Mouse (Mus musculus) CH12.LX (cell line): ENCODE measurements at regions not wholly inside any gene's neighbourhood (a gene's known extent, or its start where the extent isn't known, plus 50 kb on each side); places are given as distances from the start of the nearest gene placed in this dataset.

Experiments
- DNase-seq: peaks from one replicate; pipeline ENCODE4 v3.0.0-alpha.2; 2013; ENCODE audit errors: extremely low read depth
- H3K27ac ChIP-seq: 2 replicates; pipeline ENCODE4 v1.5.1; 2012; ENCODE audit warnings: low read depth, mild to moderate bottlenecking, control low read depth, moderate library complexity; ENCODE audit not compliant: insufficient read depth
- H3K27me3 ChIP-seq: replicated peaks from 2 replicates; pipeline ENCODE3; 2012; ENCODE audit warnings: inconsistent platforms
- H3K36me3 ChIP-seq, 2 experiments: replicated peaks in 1 of 2; 2 replicates each; pipeline versions ENCODE3 to v1.6.1; 2012; ENCODE audit warnings: inconsistent platforms in 1 of 2, low read length in 1 of 2, mild to moderate bottlenecking in 1 of 2, mixed read lengths in 1 of 2, moderate library complexity in 1 of 2; ENCODE audit not compliant: control insufficient read depth in 1 of 2, insufficient read depth in 1 of 2
- H3K4me1 ChIP-seq, 2 experiments: 2 replicates each; pipeline ENCODE4 v1.6.1; 2012; ENCODE audit warnings: inconsistent platforms in 1 of 2, moderate library complexity in 1 of 2; ENCODE audit not compliant: insufficient read depth in 2 of 2, control insufficient read depth in 1 of 2
- H3K4me2 ChIP-seq: 2 replicates; pipeline ENCODE4 v1.6.1; 2012; ENCODE audit warnings: low read depth, mild to moderate bottlenecking, control low read depth; ENCODE audit not compliant: poor library complexity, insufficient read depth, severe bottlenecking
- H3K4me3 ChIP-seq, 3 experiments: fragments of 150-350 bp in 1 of 3; sonication (generic) in 1 of 3; replicated peaks in 1 of 3; 2 replicates each; pipeline versions ENCODE3 to v1.5.1; 2011 to 2012; ENCODE audit warnings: low read depth in 2 of 3, low read length in 2 of 3, mild to moderate bottlenecking in 2 of 3, moderate library complexity in 2 of 3, control low read depth in 1 of 3, improper control_type of control experiment in 1 of 3, inconsistent platforms in 1 of 3, mixed read lengths in 1 of 3; ENCODE audit not compliant: poor library complexity in 1 of 3
- H3K79me2 ChIP-seq: replicated peaks from 2 replicates; pipeline ENCODE4 v1.6.1; 2012; ENCODE audit warnings: mild to moderate bottlenecking, moderate library complexity; ENCODE audit not compliant: control insufficient read depth, poor library complexity, insufficient read depth, severe bottlenecking; ENCODE audit errors: extremely low read depth
- H3K9ac ChIP-seq: 2 replicates; pipeline ENCODE4 v1.6.1; 2012; ENCODE audit warnings: low read depth, mild to moderate bottlenecking, control low read depth, moderate library complexity; ENCODE audit not compliant: insufficient read depth
- H3K9me3 ChIP-seq: replicated peaks from 2 replicates; pipeline ENCODE3; 2012; ENCODE audit warnings: low read length, inconsistent platforms, mixed read lengths
- BHLHE40 ChIP-seq: IDR thresholded peaks from 2 replicates; pipeline ENCODE4 v1.6.1; 2011; ENCODE audit warnings: mild to moderate bottlenecking, low read depth, low read length, improper control_type of control experiment
- E2F4 ChIP-seq: IDR thresholded peaks from 2 replicates; pipeline ENCODE4 v1.6.1; 2011; ENCODE audit warnings: low read depth, low read length, improper control_type of control experiment; ENCODE audit not compliant: insufficient replicate concordance
- EP300 ChIP-seq: IDR thresholded peaks from 2 replicates; pipeline ENCODE4 v1.6.1; 2011; ENCODE audit warnings: low read length, improper control_type of control experiment
- ETS1 ChIP-seq: conservative IDR thresholded peaks from 2 replicates; pipeline ENCODE4 v1.6.1; 2012; ENCODE audit warnings: low read depth, mild to moderate bottlenecking, inconsistent platforms, low read length, improper control_type of control experiment, moderate library complexity
- GABPA ChIP-seq: IDR thresholded peaks from 2 replicates; pipeline ENCODE4 v1.6.1; 2012; ENCODE audit warnings: low read depth, low read length, improper control_type of control experiment, inconsistent platforms; ENCODE audit not compliant: insufficient replicate concordance
- HCFC1 ChIP-seq: IDR thresholded peaks from 2 replicates; pipeline ENCODE4 v1.6.1; 2012; ENCODE audit warnings: low read depth, mild to moderate bottlenecking, inconsistent platforms, low read length, improper control_type of control experiment
- KAT2A ChIP-seq: IDR thresholded peaks from 2 replicates; pipeline ENCODE4 v1.6.1; 2012; ENCODE audit warnings: low read length, improper control_type of control experiment, inconsistent platforms; ENCODE audit not compliant: insufficient replicate concordance
- MAFK ChIP-seq: IDR thresholded peaks from 2 replicates; pipeline ENCODE4 v1.6.1; 2011; ENCODE audit warnings: low read length, improper control_type of control experiment; ENCODE audit not compliant: insufficient replicate concordance
- MAX ChIP-seq: IDR thresholded peaks from 2 replicates; pipeline ENCODE4 v1.6.1; 2011; ENCODE audit warnings: low read length, improper control_type of control experiment
- MAZ ChIP-seq: IDR thresholded peaks from 2 replicates; pipeline ENCODE4 v1.6.1; 2012; ENCODE audit warnings: low read depth, mild to moderate bottlenecking, inconsistent platforms, low read length, improper control_type of control experiment, moderate library complexity
- MEF2A ChIP-seq: IDR thresholded peaks from 2 replicates; pipeline ENCODE4 v1.6.1; 2014; ENCODE audit warnings: low read depth, mild to moderate bottlenecking, inconsistent platforms, low read length, improper control_type of control experiment, borderline replicate concordance
- MXI1 ChIP-seq: IDR thresholded peaks from 2 replicates; pipeline ENCODE4 v1.6.1; 2011; ENCODE audit warnings: mild to moderate bottlenecking, low read depth, low read length, improper control_type of control experiment
- MYC ChIP-seq: IDR thresholded peaks from 2 replicates; pipeline ENCODE4 v1.6.1; 2011; ENCODE audit warnings: low read depth, mild to moderate bottlenecking, improper control_type of control experiment, low read length
- POLR2AphosphoS2 ChIP-seq: IDR thresholded peaks from 2 replicates; pipeline ENCODE4 v1.6.1; 2011; ENCODE audit warnings: low read depth, low read length, improper control_type of control experiment
- RAD21 ChIP-seq: IDR thresholded peaks from 2 replicates; pipeline ENCODE4 v1.6.1; 2011; ENCODE audit warnings: low read depth, mild to moderate bottlenecking, low read length, improper control_type of control experiment, moderate library complexity
- SIN3A ChIP-seq: IDR thresholded peaks from 2 replicates; pipeline ENCODE4 v1.6.1; 2012; ENCODE audit warnings: low read length, improper control_type of control experiment, inconsistent platforms
- SMC3 ChIP-seq: IDR thresholded peaks from 2 replicates; pipeline ENCODE4 v1.6.1; 2011; ENCODE audit warnings: low read depth, low read length, improper control_type of control experiment
- TBP ChIP-seq: conservative IDR thresholded peaks from 2 replicates; pipeline ENCODE4 v1.6.1; 2011; ENCODE audit warnings: low read depth, low read length, improper control_type of control experiment
- USF1 ChIP-seq: IDR thresholded peaks from 2 replicates; pipeline ENCODE4 v1.6.1; 2014; ENCODE audit warnings: low read depth, mild to moderate bottlenecking, inconsistent platforms, low read length, improper control_type of control experiment
- ZKSCAN1 ChIP-seq: IDR thresholded peaks from 2 replicates; pipeline ENCODE4 v1.6.1; 2012; ENCODE audit warnings: low read depth, inconsistent platforms, low read length, improper control_type of control experiment, borderline replicate concordance
- ZMIZ1 ChIP-seq: IDR thresholded peaks from 2 replicates; pipeline ENCODE4 v1.6.1; 2012; ENCODE audit warnings: low read depth, mild to moderate bottlenecking, inconsistent platforms, low read length, improper control_type of control experiment
- ZNF384 ChIP-seq: IDR thresholded peaks from 2 replicates; pipeline ENCODE4 v1.6.1; 2012; ENCODE audit warnings: low read depth, low read length, improper control_type of control experiment, inconsistent platforms
- dilution Hi-C: fragments of 300-500 bp; cut with MboI; formaldehyde crosslinking; loops from 2 replicates; pipeline ENCODE4 v1.14.3; 2020; ENCODE audit warnings: low sequenced_read_pairs; ENCODE audit not compliant: extremely low pct_unique_long_range_greater_than_20kb, extremely low pct_ligation_motif_present
- in situ Hi-C: fragments of 300-500 bp; cut with MboI; formaldehyde crosslinking; loops from 3 replicates; pipeline ENCODE4 v1.14.3; 2019; ENCODE audit warnings: low sequenced_read_pairs, low pct_ligation_motif_present, low pct_unique_long_range_greater_than_20kb, mixed read lengths

GRCm38 (mm10) chr7:133517576-133517975, 84.4 kb downstream of the Tex36 start:
- Histone ChIP-seq H3K9me3 (peaks cover 1% of the 10 kb centered on the region), H3K27me3 (peaks cover 52% of the 10 kb centered on the region), H3K27ac (no peak overlapping the region), H3K4me2 (no peak overlapping the region), H3K9ac (no peak overlapping the region), H3K4me1 (no peaks in the 10 kb centered on the region), H3K36me3 (no peaks in the 10 kb centered on the region), H3K4me3 (no peak overlapping the region), H3K79me2 (no peaks in the 10 kb centered on the region)
- DNase-seq = no peak
- dilution Hi-C loops (no loop called here), in situ Hi-C loops (no loop called here)
- TF ChIP-seq KAT2A (no peak), ETS1 (no peak)

- in situ Hi-C loops (no loop called here), dilution Hi-C loops (no loop called here)
These were observed 91.0 kb downstream of the Tex36 start for GRCm38 (mm10) chr7:133510926-133511325.

GRCm38 (mm10) chr7:133509486-133509885, 92.5 kb downstream of the Tex36 start:
- in situ Hi-C loops (no loop called here), dilution Hi-C loops (no loop called here)
- H3K9ac ChIP-seq = no peak overlapping the region
- peaks cover 14% of the 10 kb centered on the region for H3K9me3 ChIP-seq
- H3K27ac ChIP-seq = no peak overlapping the region
- no peaks in the 10 kb centered on the region for H3K36me3 ChIP-seq
- no peaks in the 10 kb centered on the region for H3K4me1 ChIP-seq
- TF ChIP-seq MAFK = no peak
- TF ChIP-seq MAX = no peak
- no peak for TF ChIP-seq TBP
- TF ChIP-seq HCFC1 = no peak
- no peak for TF ChIP-seq BHLHE40
- no peak for TF ChIP-seq GABPA
- TF ChIP-seq ZMIZ1 = no peak
- DNase-seq = no peak
- H3K79me2 ChIP-seq = no peaks in the 10 kb centered on the region
- H3K4me3 ChIP-seq = no peak overlapping the region
- peaks cover 53% of the 10 kb centered on the region for H3K27me3 ChIP-seq
- H3K4me2 ChIP-seq = no peak overlapping the region

More at GRCm38 (mm10) chr7:133510926-133511325, 91.0 kb downstream of the Tex36 start:
- H3K4me1 ChIP-seq = no peaks in the 10 kb centered on the region
- DNase-seq = no peak
- TF ChIP-seq POLR2AphosphoS2 (no peak), ZKSCAN1 (no peak), USF1 (no peak), EP300 (no peak), ZNF384 (no peak), E2F4 (no peak), SMC3 (no peak), MEF2A (no peak), BHLHE40 (no peak), MAZ (no peak), MYC (no peak), SIN3A (no peak), MXI1 (no peak), RAD21 (no peak), KAT2A (no peak)
- no peak overlapping the region for H3K27ac ChIP-seq
- H3K27me3 ChIP-seq = peaks cover 47% of the 10 kb centered on the region
- peaks cover 11% of the 10 kb centered on the region for H3K9me3 ChIP-seq
- no peaks in the 10 kb centered on the region for H3K79me2 ChIP-seq
- no peak overlapping the region for H3K9ac ChIP-seq
- H3K36me3 ChIP-seq = no peaks in the 10 kb centered on the region
- no peak overlapping the region for H3K4me3 ChIP-seq
- H3K4me2 ChIP-seq = no peak overlapping the region
